Mouse (Mus musculus) retina, embryonic 14.5 days (tissue): ENCODE data around the gene Bicdl2.

Source experiments
- DNase-seq: peaks from one replicate; pipeline ENCODE4 v3.0.0-alpha.2; 2015; ENCODE audit warnings: low spot score

Bicdl2 gene

DNA sequence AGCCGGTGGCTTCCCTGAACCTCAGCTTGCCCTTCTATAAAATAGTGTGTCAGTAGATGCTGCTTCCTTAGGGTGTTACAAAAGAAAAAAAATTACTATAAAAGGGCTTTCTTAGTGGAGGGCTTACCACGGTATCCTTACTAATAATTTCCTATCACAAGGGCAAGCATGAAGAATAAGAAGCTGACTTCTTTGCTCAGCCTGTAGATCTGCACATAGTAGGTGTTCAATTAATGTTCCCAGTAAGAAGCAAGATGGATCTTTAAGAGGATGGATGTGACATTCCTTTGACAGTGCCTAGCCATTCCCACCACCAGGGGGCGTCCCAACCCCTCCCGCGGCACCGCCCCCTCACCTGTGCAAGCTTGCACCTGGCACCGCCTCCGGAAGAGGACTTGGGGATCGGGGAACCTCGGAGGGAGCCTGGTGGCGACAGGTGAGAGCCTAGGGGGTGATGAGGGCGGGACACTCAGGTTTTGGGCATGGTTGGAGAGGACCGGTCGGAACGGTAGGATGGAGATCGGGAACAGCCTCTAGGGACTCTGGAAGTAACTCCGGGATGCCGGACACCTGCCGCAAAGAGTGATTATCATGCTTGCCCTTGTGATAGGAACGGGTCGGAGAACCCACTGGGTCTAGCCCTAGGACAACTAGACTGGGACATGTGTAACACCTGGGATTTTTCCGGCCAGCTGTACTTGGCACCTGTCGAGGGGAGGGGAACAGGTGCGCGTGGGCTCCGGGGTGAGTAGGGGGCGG is at the start of gene Bicdl2:
TSS of gene Bicdl2 (plus strand) at position 390 of the 759 bp plus-strand sequence.
- no peak for DNase-seq

DNA sequence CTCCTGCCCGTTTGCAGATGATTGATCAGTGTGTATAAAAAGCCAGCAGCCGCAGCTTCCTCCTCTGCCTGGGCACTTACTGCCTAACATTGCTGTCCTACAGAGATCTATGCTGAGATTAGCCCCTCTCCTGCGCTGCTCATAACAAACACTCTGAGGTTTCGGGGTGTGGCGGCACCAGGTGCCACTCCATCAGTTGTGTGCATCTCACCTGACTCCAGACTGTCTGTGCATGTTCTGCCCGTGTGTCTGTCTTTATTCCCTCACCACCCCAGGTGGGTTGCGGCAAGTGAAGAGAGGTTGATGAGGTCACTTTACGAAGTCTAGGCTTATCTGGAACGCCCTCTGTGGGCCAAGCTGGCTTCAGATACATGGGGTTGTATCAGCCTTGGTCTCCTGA is 43.2 kb upstream of the Bicdl2 start:
- no peak for DNase-seq

DNA sequence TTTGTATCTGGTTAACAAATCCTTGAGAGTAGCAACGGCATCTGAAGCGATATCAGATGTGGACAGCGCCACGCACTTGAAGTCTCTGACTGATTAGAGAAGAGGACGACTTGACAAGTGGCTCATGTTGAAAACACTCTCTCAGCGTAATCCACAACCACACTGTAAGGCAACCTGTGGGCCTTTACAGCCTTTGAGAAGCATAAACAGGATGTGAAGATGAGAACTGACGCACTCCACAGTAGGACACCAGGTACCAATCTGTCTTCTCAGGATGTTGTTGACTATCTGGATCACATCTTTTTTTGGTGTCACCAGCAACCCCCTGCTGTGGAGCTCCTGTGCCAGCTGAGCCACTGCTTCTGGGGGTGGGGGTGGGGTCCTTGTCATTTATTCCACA is 40.0 kb upstream of the Bicdl2 start:
- DNase-seq = no peak

DNA sequence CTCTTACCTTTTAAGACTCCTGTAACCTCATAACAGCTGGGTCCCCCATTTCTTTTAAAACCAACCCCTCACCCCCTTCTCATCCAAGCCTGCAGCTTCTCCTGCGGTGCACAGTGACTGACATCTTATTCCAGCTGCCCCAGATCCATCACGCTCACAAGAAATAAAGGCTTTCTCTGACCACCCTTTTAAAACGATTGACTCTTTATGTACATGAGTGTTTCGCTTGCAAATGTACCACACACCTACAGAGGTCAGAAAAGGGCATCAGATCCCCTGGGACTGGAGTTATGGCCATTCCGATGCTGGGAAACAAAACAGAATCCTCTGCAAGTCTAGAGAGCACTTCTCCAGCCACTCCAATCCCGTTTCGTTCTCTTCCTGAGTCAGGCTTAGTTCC is 32.5 kb upstream of the Bicdl2 start:
- DNase-seq = no peak

DNA sequence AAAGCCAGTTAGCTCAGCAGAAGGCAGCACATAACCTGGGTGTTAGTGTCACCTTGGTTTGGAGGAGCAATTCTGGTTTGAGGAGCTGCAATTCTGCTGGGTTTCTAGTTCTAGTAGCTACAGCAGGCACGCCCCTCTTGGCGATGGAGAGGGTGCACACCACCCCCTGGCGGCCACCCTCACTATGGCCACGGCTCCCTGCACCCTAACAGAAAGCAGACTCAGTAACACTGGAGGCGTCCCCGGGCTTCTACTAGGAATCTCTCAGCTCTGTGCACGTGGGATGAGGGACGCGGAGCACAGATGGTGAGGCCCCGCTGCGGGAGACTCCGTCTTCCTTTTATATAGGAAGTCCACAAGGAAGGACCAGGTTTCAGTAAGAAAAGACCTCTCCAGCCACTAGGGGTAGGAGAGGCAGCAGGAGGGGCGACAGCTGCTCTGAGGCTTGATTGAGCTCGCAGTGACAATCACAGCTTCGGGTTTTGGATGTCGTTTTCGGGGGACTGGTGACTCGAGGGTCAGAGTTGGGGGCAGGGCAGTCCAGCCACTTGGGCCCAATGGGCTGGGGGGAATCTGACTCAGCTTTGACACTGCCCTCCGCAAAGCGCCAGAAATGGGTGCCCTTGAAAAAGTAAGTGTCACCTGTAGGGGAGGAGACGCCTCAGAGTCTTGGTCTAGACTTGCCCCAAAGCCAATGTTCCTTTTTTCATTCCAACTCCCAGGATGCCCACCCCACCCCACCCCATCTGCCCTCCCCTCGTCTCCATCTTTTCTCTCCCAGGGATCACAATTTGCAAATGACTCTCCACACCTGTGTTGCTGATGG is 29.9 kb upstream of the Bicdl2 start:
- peak; percentile 86 for DNase-seq

DNA sequence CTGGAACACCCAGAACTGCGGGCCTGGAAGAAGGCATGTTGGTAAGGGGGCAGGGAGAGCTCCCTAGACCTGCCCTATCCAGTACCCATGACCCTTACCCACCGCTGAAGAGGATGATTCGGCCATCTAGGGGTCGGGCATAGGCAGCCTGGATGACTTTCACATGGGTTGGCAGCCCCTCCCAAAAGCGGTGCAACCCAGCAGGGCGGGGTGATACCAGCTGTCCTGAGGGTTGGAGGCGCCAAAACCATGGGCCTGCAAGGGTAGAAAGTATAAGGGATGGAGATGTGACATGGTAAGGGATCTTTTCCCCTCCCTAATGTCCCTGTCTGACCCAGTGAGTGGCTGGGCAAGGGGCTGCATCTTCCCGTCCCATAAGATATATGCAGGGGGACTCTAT is 29.1 kb upstream of the Bicdl2 start:
- DNase-seq = no peak

DNA sequence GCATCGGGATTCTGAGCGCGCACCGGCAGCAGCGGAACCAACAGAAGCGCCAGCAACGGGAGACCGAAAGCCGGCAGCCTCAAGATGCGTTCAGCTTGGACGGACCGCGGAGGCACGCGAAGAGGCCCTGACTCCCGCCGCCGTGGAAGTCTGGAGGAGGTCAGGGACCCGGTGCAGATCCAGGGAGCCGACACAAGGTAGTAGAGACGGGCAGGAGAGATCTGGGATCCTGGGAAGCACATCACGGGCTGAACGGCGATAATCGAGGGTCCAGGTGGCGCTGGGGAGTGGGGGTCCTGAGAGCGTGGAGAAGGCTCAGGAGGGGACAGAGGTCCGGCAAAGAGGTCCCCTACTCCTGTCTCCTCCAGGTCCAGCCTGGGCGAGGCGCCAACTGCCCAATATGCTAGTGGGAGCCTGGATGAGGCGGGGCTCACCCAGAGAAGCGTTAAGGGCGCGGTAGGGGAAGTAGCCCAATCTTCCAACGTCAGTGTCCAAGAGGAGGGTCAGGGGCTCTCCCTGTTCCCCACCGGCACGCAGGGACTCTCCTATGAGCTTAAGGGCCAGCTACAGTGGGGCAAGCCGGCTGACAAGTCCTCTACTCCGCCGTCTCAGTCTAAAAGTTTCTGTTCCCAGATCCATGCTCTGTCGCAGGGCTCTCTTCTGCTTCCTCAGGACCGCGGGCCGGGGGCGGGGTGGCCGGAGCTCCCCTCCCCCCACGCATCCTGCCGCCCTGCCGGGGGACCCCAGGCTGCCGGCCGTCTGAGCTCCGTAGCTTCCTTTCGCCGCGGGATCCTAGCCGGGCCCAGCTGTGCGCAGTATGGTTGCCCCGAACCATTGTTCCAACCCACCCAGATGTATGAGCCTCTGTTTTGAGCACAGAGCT is 15.5 kb upstream of the Bicdl2 start, which contains the start of gene Mmp25:
TSS of gene Mmp25 (minus strand) at position 665 of the 883 bp plus-strand sequence.
- DNase-seq = peak; percentile 39

DNA sequence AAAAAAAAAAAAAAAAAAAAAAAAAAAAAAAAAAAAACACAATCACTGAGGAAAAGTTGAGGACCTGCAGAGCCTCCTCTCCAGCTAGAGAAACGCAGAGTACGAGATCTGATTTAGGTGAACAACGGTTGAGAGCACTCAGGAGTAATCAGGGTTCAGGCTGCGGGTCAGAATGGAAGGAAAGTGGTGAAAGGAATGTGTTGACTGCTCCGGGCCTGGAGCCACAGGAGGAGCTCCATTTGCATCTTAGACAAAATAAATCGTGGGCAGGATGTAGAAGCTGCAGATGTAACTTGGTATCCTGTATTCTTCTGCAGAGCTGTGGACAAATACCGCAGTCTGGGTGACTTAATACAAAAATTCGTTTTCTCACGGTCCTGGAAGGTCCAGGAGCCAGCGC is 14.4 kb upstream of the Bicdl2 start:
- DNase-seq = no peak

DNA sequence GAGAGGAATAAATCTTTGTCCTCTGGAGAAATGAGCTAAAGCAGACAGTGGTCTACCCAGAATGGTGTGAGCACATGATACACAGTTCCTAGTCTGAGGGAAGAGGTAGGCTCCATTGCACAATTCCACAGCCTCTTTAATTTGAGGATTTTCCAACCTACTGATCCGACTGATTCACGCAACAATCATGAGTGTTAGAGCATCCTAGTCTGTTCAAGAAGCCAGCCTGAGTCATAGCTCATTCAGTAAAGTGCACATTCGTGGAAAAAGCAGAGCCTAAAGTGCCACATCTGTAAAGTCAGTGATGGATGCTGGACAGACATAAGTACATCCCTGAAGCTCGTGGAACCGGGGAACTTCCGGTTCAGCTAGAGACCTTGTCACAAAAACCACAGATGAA is 8.9 kb upstream of the Bicdl2 start:
- DNase-seq = no peak

DNA sequence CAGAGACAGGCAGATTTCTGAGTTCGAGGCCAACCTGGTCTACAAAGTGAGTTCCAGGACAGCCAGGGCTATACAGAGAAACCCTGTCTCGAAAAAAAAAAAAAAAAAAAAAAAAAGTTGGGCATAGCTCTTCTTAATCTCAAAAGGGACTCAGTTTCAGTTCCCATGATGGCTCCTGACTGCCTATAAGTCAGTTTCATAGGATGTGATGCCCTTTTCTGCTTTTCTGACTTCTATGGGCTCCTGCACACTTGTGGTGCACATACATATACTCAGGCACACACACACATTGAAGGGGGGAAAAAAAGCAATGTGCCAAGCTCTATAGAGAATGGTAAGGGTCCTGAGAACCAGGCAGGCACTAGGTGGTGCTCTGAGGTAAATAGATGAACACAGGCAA is 7.0 kb upstream of the Bicdl2 start:
- DNase-seq = no peak

DNA sequence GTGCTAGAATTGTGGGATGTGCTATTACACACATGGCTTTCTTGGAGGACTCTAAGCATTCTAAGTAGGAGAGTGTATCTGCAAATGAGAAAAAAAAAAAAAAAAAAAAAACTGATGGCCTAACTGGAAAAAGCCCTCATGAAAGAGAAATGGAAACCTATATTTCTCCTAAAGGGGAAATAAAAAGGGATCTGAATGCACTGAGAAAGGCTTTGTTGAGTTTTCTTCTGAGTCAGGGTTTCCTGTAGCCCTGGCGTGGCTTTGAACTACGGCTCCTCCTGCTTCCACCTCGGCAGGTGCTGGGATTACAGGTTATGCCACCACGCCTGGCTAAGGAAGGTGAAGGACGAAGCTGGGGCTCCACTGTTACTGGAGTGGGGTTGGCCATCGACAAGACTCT is 6.3 kb upstream of the Bicdl2 start:
- DNase-seq = no peak

DNA sequence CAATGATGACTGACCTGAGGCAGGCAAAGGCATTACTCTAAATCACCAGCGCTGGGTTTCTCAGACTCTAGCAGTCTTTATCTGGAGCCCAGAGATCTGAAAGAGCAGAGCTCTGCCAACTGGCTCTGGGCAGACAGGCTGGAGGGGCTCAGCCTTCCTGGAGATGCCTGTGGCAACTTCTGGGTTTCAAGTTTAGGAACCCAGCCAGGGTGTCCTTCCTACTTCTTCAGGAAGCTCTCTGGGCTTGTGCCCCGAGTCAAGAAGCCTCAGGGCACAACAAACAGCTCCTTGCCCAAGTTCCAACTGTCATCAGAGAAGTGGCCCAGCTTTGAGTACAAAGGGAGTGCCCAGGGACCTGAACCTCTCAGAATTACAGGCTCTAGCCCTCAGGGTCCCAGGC is 5.9 kb upstream of the Bicdl2 start:
- no peak for DNase-seq

DNA sequence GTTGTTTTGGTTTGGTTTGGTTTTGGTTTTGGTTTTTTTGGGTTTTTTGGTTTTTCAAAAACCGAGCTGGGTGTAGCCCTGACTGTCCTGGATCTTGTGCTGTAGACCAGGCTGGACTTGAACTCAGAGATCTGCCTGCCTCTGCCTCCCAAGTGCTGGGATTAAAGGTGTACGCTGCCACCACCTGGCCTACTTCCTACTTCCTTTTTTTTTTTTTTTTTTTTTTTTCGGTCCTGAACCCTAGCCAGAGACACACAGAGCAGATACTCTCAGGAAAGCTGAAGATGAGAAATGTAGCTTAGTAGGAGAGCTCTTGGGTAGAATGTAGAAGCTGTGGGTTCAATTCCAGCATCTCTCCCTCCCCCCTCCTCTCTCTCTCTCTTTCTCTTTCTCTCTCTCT is 1.9 kb upstream of the Bicdl2 start:
- no peak for DNase-seq

DNA sequence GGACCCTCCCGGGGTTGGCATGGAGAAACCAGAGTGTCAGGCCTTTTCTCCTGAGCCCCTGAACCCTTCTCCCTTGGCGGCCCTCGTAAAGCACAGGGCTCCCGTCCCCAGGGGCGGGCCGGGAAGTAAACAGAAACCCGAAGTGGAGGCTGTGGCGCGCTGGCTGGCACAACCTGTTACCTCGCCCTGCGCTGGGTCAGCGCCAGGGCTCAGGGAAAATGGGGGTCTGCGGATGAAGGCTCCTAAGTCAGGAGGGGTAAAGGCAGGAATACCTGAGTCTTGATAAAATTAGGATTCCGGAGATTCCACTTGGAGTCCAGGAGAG is 532 bp downstream of the Bicdl2 start:
- DNase-seq = no peak

DNA sequence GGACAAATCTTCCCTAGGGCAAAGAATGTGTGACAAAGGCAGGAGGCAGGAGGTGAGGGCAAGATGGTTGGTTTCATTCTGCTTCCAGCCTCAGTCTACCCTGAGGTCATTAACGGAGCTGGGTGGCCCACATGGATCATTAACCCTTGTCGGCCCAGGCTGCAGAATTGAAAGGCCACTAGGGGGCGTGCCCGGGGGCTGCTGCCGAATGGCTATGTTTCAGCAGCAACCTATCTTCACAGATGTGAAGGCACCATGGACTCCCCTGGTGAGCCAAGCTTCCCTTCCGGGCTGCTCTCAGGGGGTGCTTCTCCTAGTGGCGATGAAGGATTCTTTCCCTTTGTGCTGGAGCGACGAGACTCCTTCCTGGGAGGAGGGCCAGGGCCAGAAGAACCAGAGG is 1.2 kb downstream of the Bicdl2 start:
- peak; percentile 51 for DNase-seq

DNA sequence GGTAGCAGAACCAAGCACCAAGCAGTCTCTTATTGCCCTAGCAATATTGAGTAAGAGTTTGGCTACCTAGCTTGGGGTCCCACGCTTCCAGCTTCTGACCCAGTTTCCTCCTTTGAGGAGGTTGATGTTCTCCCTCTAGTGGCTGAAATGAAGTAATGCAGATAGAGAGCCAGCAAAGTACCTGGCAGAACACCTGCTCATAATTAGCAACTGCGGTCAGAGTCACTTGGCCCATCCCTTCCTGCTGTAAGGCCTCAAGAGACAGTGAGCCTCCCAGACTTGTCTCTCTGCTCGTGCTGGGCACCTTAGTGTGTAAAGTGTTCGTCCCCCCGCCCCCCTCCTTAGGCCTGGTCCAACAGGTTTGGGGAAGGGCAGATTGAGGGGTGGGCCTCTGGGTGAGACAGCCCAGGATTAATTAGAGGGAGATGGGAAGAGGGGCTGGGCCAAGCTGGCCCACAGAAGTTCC is 4.3 kb downstream of the Bicdl2 start:
- DNase-seq = peak; percentile 77

DNA sequence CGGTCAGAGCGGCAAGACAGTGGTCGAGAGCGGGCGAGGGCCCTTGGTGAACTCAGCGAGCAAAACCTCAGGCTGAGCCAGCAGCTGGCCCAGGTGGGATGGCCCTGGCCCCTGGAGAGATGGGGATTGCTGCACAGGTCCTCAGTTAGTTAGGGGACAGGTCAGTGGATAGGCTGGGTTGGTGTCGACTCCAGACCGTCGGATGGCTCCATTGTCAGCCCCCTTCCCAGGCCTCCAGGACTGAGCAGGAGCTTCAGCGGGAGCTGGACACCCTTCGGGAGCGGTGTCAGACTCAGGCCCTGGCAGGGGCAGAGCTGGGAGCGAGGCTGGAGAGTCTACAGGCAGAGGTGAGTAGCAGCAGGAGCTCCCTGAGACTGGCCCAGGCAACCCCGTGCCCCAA is 5.2 kb downstream of the Bicdl2 start:
- no peak for DNase-seq

DNA sequence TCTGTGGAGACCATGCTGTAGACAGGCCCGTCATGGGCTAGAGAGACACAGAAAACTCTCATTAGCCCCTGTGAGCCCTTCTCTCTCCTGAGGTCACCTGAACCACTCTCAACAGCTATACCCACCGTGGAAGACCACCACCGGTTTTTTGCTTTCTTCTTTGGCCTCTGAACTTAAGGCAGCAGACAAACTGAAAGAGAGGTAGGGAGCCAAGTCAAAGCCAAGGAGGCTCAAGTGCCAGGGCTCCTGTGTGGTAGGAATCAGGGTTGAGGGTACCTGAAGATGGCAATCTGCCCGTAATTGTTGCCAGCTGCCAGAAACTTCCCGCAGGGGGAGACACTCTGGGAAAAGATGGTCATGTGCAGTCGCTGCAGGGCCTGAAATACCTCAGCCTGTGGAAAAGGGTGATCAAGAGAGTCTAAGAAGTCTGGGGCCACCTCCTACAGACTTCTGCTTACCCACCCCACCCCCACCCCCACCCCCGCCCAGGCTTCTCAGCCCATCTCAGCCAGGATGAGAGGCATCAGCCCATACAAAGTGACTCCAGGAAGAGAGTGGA is 10.3 kb downstream of the Bicdl2 start:
- DNase-seq = no peak

DNA sequence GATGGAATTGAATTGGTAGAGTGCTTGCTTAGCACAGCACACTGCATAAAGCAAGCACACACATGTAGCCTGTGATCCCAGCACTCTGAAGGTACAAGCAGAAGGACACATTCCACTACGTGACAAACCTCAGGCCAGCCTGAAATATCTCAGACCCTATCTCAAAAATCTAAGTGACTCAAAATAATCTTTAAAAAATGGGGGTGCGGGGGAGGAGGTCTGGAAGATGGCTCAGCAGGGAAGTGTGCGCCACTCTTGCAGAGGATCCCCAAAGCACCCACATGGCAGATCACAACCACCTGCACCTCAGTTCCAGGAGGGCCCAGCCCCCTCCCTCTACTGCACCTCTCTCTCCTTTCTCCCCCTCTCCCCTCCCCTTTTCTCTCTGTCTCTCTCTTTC is 11.2 kb downstream of the Bicdl2 start:
- no peak for DNase-seq

DNA sequence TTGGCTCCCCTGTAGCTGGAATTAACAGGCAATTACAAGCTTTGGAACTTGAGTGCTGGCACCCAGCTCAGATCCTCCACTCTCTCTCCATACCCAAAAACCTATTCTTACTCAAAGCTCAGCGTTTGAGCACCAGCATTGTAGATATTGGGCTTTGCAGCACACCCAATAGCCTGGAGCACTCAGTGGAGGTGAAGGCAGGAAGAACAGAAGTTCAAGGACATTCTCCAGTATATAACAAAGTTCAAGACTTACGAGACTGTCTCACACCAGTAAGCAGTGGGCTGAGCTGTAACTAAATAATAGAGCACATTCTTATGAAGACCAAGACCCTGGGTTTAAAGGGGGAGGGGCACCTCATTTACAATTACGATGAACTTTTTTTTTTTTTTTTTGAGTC is 12.5 kb downstream of the Bicdl2 start:
- DNase-seq = no peak

DNA sequence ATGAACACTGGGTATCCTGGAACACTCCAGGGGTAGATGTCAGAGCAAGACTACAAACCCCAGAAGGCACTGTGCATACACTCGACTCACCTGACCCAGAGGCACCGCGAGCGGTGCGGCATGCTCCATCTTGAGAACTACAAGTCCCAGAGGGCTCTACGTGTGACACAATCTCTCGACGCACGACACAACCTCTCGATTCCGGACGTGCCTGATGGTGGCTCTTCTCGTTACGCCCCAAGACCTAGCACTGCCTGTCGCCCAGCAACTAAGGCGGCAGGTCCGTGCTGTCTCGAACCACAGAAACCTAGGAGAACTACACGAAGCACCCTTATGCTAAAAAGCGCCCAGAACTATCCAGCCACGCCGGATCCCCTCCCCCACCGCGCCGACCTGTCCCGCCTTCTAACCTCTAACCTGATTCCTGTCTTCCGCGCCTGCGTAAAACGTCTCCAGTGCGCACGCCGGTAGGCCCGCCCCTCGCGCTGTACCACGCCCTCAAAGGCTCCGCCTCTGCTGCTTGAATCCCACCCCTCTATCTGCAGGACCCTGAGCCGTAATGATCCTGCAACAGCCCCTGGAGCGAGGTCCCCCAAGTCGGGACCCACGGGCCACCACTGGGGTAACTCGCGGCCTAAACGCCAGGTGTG is 13.2 kb downstream of the Bicdl2 start, which contains the start of the genes Hcfc1r1 and Thoc6:
TSS of gene Hcfc1r1 (plus strand) at position 173 of the 650 bp plus-strand sequence.
TSS of gene Thoc6 (minus strand) at position 459 of the 650 bp plus-strand sequence.
- peak; percentile 90 for DNase-seq
